Mouse (Mus musculus): ENCODE measurements around the gene Fbxo3.
"Not testable (repeated sequence)": the region's sequence is repeated elsewhere in the genome, so short reads cannot be mapped to it uniquely, and the experiment has no call there.

The Fbxo3 gene

DNA sequence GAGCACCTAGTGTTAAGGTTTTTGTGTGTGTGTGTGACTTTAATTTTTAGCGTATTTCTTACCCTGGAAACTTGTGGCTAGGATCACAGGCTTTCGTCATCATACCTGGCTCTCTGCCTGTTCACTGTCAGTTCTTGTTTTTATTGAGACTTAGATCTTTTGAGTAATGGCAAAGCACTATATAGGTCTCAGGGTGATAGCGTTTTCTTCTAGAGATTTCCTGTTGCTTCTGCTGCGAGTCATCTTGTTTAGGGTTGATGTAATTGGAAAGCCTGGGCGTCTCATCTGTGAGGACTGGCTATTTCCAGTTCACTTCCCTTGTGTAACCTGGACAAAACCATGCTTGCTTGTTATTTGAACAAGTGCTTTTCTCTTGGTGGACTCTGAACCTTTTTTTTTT lies 14.1 kb downstream of the Fbxo3 start:
- DNase-seq, result no peak

DNA sequence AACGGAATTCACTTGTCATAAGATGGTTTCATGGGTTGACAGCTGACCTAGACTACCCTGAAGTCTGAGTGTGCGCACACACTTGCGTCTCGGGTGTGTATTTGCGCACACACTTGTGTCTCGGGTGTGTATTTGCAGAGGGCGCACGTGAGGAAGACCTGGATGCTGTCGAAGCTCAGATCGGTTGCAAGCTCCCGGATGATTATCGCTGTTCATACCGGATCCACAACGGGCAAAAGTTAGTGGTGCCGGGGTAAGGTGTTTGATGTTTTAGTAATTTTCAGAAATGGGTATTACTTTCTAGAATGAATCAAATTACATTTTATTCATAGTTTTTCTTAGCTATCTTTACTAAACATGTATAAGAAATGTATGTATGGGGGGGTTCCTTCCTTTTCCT lies 15.2 kb downstream of the Fbxo3 start:
- DNase-seq, result no peak

DNA sequence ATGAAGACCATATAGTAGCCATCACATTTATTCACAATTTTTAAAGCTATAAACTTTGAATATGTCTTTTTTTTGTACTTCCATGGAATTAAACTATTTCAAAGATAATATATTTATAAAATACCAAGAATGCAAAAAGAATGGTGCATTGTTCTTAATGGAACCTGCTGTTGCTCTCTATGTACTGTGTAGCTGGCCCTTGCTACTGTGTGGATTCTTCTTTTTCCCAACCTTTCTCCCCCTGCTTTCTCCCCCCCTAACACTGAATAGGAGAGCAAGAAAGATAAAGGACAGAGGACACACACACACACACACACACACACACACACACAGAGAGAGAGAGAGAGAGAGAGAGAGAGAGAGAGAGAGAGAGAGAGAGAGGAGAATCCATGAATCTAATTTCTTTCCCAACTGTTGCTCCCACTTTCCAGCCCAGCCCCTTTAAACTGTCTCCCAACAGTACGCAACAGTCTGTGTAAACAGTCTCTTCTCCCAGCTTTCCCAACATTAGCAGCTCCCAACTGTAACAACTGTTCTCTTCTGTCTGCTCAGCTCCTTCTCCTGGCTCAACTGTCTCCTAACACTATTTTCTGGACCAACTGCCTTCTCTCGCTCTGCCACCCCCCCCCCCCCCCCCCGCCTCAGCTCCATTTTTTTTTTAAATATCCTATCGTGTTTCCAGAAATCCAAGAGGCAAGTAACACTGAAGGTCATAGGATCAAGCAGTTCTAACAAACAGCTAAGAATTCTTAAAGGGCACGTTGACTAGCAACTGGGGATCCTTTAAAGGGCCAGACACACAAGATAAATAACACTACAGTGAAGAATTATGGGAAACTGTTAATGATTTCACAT lies 16.3 kb downstream of the Fbxo3 start:
- DNase-seq, result no peak

DNA sequence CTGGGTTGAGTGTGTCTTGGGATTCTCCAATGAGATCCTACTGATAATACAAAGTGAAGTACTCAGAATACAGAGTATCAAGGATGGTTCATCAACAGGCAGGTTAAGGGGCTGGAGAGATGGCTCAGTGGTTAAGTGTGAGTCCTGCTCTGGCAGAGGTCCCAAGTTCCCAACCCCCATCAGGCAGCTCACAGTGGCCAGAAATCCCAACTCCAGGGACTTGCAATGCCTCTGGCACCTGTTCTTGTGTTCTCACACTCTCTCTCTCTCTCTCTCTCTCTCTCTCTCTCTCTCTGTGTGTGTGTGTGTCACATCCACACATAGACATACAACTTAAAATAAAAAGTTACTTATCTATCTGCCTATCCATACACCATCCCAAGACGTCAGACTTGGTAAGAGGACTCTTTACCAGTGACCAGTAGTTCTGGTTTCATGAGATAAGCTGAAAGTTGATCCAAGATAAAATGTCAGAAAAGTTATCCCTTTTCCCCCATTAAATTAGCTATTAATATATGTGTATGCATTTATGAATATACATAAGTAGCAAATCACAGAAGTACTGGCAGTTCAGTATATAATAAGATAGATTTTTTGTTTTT lies 17.1 kb downstream of the Fbxo3 start:
- DNase-seq, result no peak

DNA sequence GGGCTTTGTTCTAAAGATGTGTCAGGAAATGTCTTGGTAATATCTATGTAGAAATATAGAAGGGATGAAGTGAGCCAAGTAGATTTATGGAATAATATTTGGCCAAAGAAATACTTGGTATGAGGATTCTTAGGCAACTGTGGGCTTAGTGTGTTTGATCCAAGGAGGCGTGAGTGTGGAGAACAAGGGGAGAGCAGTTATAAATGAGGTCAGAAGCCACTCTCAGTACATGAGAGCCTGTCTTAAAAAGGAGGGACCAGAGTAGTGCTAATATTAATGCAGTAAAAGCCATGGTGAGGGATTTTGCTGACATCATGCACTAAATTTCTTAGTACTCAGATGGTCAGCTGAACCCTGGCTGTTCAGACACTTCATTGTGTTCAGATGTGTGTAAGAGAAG lies 30.9 kb downstream of the Fbxo3 start:
- DNase-seq, result no peak

DNA sequence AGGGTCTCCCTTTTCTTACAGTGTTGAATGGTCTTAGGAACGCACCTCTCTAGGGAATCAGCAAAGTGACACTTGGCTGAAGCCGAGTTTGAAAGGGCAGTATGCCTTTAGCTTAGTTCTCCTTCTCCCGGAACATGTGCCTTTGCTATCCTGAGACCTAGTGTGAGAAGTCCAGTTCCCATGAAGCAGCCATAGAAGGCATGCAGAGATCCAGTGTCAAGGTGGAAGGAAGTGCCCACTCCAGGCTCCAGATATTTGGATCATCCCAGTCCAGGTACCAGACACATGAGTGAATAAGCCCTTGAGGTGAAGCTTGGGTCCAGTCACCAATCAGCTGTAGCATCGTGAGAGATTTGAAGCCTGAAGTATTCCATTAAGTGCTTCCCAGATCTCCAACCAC lies 31.4 kb downstream of the Fbxo3 start:
- no peak for DNase-seq

DNA sequence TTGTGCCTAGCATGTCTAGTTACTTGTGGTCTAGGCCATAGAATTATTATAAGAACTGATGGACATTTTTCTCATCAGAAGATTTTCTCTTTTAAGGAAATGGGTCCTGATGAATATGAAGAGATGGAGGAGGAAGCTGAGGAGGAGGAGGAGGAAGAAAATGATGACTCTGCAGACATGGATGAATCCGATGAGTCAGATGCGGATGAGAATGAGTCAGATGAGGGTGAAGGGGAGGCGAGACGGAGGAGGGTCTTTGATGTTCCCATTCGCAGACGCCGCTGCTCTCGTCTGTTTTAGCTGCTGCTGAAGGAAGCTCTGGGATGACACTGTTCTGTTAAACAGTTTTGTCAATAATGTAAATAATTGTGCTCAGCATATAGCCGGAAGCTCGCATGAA lies 32.3 kb downstream of the Fbxo3 start:
- no peak for DNase-seq

DNA sequence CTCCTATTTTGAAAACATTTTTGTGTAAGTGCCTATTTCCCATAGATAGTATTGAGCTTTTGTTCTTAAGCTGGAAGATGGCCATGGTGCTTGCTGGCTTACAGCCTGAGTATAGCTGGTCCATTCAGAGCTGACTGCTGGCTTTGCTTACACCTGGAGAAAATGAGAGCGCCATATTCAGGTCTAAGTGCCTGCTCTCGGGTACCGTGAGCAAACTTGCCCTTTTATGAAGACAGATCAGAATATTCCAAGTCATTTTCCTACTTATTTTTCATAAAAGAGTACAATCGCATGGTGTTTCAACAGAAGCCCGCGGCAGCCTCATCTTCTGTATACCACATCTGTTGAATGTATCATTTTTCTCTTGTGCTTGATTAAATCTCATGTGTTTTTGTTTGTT lies 33.5 kb downstream of the Fbxo3 start:
- no peak for DNase-seq

DNA sequence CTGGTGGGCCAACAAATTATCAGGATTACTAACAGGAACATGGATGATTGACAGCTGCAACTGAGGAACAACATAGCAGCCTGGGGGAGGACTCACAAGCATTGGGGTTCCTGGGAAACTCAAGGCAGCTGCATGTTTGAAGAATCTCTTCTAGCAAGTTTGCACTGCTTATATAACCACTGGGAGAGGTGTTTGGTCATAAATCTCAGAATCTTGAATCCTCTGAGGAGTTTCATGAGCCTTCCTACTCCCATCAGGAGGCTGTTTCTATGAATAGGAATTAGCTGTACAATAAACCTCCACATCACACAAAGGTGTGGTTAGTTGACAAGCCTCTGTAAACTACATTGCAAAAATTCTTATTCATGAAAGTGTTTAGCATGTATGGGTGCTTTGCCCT lies 35.1 kb downstream of the Fbxo3 start:
- no peak for DNase-seq

DNA sequence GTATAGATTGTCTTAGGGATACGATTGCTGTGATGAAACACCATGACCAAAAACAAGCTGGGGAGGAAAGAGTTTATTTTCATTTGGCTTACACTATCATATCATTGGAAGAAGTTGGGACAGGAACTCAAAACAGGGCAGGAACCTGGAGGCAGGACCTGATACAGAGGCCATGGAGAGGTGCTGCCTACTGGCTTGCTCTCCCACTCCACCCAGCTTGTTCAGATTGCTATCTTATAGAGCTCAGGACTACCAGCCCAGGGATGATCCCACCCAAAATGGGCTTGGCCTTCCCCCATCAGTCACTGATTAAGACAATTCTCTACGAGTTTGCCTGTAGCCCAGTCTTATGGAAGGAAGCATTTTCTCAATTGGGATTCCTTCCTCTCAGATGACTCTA lies 36.6 kb downstream of the Fbxo3 start:
- DNase-seq, result no peak

DNA sequence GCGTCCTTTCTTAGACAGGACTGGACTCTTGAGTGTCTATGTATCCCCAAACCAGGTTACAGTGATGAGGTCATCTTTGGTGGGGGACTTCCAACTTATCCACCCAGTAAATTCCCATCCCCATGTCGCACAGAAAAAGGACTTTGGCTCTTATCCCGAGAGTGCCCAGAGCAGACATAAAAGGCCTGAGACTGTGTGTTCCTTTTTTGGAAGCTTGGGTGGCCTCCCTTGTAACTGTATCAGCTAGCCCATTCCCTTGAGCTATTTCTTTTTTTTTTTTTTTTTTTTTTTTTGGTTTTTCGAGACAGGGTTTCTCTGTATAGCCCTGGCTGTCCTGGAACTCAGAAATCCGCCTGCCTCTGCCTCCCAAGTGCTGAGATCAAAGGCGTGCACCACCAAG lies 38.0 kb downstream of the Fbxo3 start, which contains the start of gene Gm10912:
TSS of gene Gm10912 (plus strand) at position 301 of the 400 bp plus-strand sequence.
- not testable (repeated sequence) for DNase-seq

DNA sequence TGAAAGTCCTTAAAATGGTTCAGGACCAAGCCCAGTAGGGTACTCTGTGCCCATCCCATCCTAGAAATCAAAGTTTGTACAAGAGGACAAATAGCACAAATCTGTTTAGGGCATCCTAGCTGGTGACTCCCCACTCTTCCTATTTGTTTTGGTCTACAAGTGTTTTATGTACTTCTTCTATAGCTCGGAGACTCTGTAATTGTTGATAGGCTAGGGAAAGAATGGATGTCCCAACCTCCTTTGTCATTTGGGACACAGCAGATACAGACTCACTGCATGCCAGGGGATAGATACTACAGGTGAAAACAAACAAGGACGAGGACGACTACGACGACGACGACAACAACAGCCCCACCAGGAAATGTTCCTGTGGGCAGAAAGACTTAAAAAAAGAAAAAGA lies 40.9 kb downstream of the Fbxo3 start, which contains the start of gene Gm10799:
TSS of gene Gm10799 (minus strand) at position 101 of the 400 bp plus-strand sequence.
- not testable (repeated sequence) for DNase-seq

DNA sequence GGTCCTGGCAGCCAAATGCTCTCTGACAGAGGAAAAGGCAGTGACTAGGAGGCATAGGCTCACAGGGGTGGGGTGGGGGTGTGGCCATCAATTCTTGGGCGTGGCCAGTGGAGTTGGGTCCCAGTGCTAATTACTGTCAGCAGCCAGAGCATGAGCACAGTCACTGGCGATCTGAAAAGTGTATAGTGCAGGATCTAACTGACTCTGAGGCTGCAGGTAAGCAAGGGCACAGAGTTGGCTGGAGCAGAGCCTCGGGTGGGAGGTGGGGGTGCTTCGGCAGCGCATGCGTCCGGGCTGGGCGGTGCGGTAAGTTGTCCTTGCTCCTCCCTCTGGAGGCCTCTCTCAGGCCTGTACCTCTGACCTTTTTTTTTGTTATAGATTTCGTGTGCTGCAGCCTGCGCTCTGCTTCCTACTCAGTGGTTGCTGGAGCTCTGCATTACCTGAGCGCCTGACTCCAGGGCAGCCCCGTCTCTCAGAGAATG lies 42.2 kb downstream of the Fbxo3 start, which contains the start of gene Cd59b:
TSS of gene Cd59b (plus strand) at position 146 of the 482 bp plus-strand sequence.
- peak; percentile 39 for DNase-seq

DNA sequence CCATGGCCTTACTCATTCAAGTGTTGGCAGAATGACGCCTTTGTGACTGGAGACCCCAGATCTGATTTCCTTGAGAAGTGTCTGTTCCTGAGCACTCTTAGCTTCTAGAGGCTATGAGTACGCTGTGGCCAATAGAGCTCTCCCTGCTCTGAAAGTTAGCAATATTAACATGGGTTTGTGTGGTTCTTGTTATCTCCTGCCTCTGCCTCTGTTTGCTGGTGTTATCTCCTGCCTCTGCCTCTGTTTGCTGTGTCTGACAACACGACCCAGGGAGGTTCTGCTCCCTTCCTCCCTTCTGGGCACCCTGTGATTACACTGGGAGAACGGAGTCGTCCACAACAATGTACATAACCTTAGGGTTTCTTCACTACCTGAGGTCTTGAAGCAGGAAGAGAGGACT lies 50.8 kb downstream of the Fbxo3 start:
- DNase-seq, result not testable (repeated sequence)

DNA sequence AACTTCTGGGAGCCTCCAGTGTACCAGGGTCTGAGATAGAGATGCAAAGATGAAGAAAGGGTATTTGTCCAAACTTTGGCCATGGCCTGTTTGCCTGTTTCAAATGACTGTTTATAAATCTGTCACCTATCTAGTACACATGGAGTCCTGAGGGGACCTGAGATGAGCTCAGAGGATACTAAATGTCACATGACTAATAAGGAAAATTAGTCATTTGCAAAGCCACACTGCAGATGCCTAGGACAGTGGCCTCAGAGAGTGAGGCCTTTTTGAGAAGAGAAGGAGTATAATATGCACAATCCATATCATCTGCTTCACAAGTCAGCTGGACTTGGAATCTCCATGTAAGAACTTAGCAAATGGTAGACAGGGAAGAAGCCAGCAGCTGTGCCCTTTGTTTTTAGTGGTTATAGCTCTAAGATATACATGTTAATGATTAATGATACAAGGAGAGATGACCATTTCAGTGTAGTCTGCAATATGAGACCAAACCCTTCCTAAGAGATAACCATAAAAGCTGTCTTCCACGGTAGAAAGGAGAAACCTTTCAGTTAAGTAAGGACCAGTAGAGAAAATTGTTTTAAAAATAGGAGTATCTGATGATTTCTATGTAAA lies 54.0 kb downstream of the Fbxo3 start:
- DNase-seq, result not testable (repeated sequence)

DNA sequence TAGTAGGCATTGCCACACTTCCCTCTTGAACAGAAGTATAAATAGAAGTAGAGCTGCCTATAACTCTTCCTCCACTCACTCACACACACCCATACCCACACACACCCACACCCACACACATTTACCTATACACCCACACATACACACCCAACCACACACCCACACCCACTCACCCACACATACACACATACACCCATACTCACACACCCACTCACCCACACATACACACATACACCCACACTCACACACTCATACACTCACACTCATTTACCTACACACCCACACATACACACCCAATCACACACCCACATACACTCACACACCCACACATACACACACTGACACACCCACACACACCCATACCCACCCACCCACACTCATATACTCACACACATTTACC lies 55.0 kb downstream of the Fbxo3 start:
- DNase-seq, result no peak

DNA sequence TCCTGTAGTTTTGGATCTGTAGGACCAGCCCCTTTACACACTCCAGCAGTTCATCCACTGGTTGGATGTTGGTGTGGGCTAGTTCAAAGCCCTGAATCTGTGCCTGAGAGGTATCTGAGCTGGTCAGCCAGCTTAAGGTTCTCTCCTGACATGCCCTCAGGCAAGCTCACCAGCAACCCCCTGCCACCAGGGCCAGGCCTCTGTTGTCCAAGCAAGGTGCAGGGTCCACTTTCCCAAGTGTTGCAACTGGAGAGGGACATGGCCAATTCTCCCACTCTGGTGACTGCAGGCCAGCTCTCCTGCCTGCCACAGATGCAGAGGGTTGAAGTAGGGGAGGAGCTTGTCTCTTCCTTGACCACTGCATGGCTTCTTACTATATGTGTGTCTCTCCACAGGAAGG lies 56.5 kb downstream of the Fbxo3 start:
- not testable (repeated sequence) for DNase-seq

DNA sequence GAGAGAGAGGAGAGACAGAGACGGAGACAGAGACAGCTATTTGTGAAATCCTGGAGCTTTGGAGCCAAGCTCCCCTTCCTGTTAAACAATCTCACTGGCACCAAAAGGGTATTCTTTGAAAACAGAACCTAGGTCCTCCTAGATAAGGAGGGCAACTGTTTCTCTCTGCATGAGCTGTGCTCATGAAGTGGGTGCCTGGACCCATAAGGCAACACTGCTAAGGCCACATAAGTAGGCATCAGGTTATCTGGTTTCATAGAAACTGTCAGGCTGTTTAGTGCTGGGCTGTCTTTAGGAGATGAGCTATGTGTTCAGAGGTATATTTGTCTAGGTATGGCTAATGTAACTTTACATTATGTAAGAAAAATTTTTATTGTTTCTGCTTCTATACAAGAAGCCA lies 60.0 kb downstream of the Fbxo3 start:
- not testable (repeated sequence) for DNase-seq

DNA sequence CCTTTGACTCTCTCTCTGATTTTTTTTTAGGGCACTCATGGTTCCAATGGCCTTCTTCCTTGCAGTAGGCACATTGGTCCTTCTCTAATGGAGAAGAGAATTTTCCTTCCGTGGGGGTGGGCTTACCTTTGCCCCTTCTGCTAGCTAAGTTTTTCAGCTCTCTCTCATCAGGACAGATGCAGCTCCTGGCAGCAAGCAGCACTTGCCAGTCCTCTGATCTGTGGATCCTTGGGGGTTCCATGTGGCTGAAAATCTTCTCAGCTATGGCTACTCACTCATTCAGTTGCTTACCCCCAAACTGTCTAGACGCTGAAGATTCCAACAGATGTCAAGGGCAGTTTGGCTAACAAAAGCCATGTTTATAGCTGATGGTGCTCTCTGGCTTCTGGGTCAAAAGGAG lies 65.8 kb downstream of the Fbxo3 start:
- no peak for DNase-seq

DNA sequence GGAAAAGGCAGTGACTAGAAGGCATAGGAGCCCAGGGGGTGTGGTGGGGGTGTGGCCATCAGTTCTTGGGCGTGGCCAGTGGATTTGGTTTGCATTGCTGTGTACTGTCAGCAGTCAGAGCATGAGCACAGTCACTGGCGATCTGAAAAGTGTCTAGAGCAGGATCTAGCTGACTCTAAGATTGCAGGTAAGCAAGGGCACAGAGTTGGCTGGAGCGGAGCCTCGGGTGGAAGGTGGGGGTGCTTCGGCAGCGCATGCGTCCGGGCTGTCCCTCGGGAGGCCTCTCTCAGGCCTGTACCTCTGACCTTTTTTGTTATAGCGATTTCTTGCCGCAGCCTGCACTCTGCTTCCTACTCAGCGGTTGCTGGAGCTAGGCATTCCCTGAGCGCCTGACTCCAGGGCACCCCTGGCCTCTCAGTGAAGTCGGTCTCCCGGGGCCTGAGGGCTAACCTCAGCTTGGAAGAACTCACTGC lies 68.3 kb downstream of the Fbxo3 start, which contains the start of gene Cd59a:
TSS of gene Cd59a (plus strand) at position 61 of the 473 bp plus-strand sequence.
- peak; percentile 81 for DNase-seq

DNA sequence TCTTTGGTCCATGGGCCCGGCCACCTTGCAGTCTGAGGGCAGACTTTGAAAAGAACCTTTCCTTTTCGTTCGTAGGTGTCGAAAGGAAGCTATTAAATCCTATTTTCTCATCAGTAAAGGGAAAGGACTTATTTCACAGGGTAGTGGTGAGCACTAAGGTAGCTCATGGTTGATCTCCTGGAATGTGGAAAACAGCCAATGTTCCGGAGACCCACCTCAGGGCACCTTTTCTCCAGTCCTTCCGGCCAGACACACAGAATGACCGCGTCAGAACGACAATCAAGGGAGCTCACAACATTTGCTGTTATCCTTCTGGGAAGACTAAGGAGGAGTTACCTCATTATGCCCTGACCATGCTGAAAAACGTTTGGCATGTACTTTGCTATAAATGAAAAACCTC lies 68.7 kb downstream of the Fbxo3 start:
- DNase-seq, result no peak

DNA sequence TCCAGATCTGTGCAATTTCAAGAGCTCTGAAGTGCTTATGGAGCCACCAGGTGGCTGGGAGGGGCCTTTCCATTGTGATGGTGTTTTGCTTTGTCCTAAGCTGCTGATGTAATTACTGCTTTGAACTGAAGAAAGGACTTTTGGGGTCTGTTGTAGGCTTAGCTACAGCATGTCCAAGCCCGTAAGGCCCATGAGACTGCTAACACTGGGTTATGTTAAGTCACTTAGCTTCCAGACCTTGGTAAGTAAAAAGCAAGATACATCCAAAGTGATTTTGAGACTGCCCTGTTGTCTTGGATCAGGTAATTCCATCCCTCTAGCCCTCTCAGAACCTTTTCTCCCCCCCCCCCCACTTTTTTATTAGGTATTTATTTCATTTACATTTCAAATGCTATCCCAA lies 69.3 kb downstream of the Fbxo3 start:
- not testable (repeated sequence) for DNase-seq

DNA sequence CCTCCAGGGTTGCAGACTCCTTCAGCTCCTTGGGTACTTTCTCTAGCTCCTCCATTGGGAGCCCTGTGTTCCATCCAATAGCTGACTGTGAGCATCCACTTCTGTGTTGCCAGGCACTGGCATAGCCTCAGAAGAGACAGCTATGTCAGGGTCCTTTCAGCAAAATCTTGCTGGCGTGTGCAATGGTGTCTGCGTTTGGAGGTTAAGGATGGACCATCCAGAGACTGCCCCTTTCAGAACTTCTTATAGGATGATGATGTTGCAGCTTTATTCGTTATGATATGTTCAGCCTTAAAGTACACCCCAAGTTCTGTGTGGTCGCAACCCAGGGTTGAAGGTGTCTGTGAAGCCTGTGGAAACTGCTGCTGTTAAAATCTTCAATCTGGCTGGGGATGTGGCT lies 69.9 kb downstream of the Fbxo3 start:
- DNase-seq, result not testable (repeated sequence)
